Mouse (Mus musculus) cerebellum, adult 11-12 months (tissue): ENCODE results near the gene Rsbn1l.
A peak's percentile ranks its signal among the peaks of the same experiment; 100 is the strongest.

Experiments used
- DNase-seq: peaks from one replicate; pipeline ENCODE4 v3.0.0; 2022

Rsbn1l gene

GRCm38 (mm10) chr5:20956298-20956697 is at the start of gene Rsbn1l:
TSS of gene Rsbn1l (minus strand) at chr5:20956398.
- no peak for DNase-seq

- DNase-seq, result no peak
These were observed 46.5 kb upstream of the Rsbn1l start for GRCm38 (mm10) chr5:21002723-21003122.

- DNase-seq, result no peak
These were observed 45.6 kb upstream of the Rsbn1l start for GRCm38 (mm10) chr5:21001622-21002315.

- no peak for DNase-seq
These were observed 42.2 kb upstream of the Rsbn1l start for GRCm38 (mm10) chr5:20998427-20998826.

GRCm38 (mm10) chr5:20997555-20997954 is 41.4 kb upstream of the Rsbn1l start:
- DNase-seq, result no peak

GRCm38 (mm10) chr5:20990062-20990809 is 34.0 kb upstream of the Rsbn1l start:
- no peak for DNase-seq

- DNase-seq, result no peak
These were observed 30.1 kb upstream of the Rsbn1l start for GRCm38 (mm10) chr5:20986271-20986670.

- DNase-seq, result no peak
These were observed 27.3 kb upstream of the Rsbn1l start for GRCm38 (mm10) chr5:20983505-20983904.

- no peak for DNase-seq
These were observed 18.5 kb upstream of the Rsbn1l start for GRCm38 (mm10) chr5:20974690-20975089.

GRCm38 (mm10) chr5:20973999-20974398 is 17.8 kb upstream of the Rsbn1l start:
- DNase-seq, result no peak

GRCm38 (mm10) chr5:20973069-20973468 is 16.9 kb upstream of the Rsbn1l start:
- no peak for DNase-seq

- DNase-seq, result no peak
These were observed 12.8 kb upstream of the Rsbn1l start for GRCm38 (mm10) chr5:20968963-20969362.

GRCm38 (mm10) chr5:20968493-20968892 is 12.3 kb upstream of the Rsbn1l start:
- no peak for DNase-seq

GRCm38 (mm10) chr5:20967942-20968341 is 11.7 kb upstream of the Rsbn1l start:
- no peak for DNase-seq

GRCm38 (mm10) chr5:20964446-20964845 is 8.2 kb upstream of the Rsbn1l start:
- no peak for DNase-seq

GRCm38 (mm10) chr5:20963295-20963694 is 7.1 kb upstream of the Rsbn1l start:
- no peak for DNase-seq

- no peak for DNase-seq
These were observed 4.7 kb upstream of the Rsbn1l start for GRCm38 (mm10) chr5:20960927-20961326.

GRCm38 (mm10) chr5:20955114-20955835 is 923 bp downstream of the Rsbn1l start:
- no peak for DNase-seq

- no peak for DNase-seq
These were observed 3.8 kb downstream of the Rsbn1l start for GRCm38 (mm10) chr5:20952337-20952925.

GRCm38 (mm10) chr5:20951666-20952281 is 4.4 kb downstream of the Rsbn1l start:
- peak; percentile 97 for DNase-seq

GRCm38 (mm10) chr5:20950855-20951650 is 5.1 kb downstream of the Rsbn1l start:
- no peak for DNase-seq

- DNase-seq, result no peak
These were observed 5.7 kb downstream of the Rsbn1l start for GRCm38 (mm10) chr5:20950516-20950854.
